Mouse (Mus musculus) MEL (cell line): ENCODE measurements around the gene Wdr24. TPM values are rescaled to one million over a fixed set of nuclear protein-coding genes. Genes with fewer than 3 reads are reported as not detected.

Experiments
- DNase-seq: peaks from one replicate; pipeline ENCODE4 v3.0.0; 2011; ENCODE audit warnings: low read depth, low spot score
- H3K27ac ChIP-seq: 2 replicates; pipeline ENCODE4 v1.5.1; 2012; ENCODE audit warnings: low read depth, mild to moderate bottlenecking, control low read depth, low read length, moderate library complexity; ENCODE audit not compliant: control insufficient read depth
- H3K27me3 ChIP-seq, 2 experiments: fragments of 150-350 bp in 1 of 2; sonication (generic) in 1 of 2; 2 replicates each; pipeline ENCODE4 v1.6.1; 2012; ENCODE audit warnings: low read length in 2 of 2, mild to moderate bottlenecking in 2 of 2, improper control_type of control experiment in 1 of 2, moderate library complexity in 1 of 2; ENCODE audit not compliant: insufficient read depth in 2 of 2, control insufficient read depth in 1 of 2
- H3K36me3 ChIP-seq, 2 experiments: 2 replicates each; pipeline ENCODE4 v1.6.1; 2012 to 2014; ENCODE audit warnings: low read length in 2 of 2, improper control_type of control experiment in 1 of 2, inconsistent platforms in 1 of 2, mild to moderate bottlenecking in 1 of 2; ENCODE audit not compliant: insufficient read depth in 2 of 2, control insufficient read depth in 1 of 2
- H3K4me1 ChIP-seq, 2 experiments: fragments of 150-350 bp in 1 of 2; sonication (generic) in 1 of 2; 2 replicates each; pipeline ENCODE4 v1.6.1; 2012; ENCODE audit warnings: low read length in 2 of 2, improper control_type of control experiment in 1 of 2, mild to moderate bottlenecking in 1 of 2; ENCODE audit not compliant: insufficient read depth in 2 of 2, control insufficient read depth in 1 of 2
- H3K4me3 ChIP-seq, 2 experiments: fragments of 150-350 bp in 1 of 2; sonication (generic) in 1 of 2; 2 replicates each; pipeline ENCODE4 v1.5.1; 2012; ENCODE audit warnings: low read depth in 2 of 2, low read length in 2 of 2, mild to moderate bottlenecking in 2 of 2, moderate library complexity in 2 of 2, control low read depth in 1 of 2, improper control_type of control experiment in 1 of 2; ENCODE audit not compliant: control insufficient read depth in 1 of 2, insufficient read depth in 1 of 2
- H3K79me2 ChIP-seq: 2 replicates; pipeline ENCODE4 v1.6.1; 2012; ENCODE audit warnings: mild to moderate bottlenecking, low read length, moderate library complexity; ENCODE audit not compliant: control insufficient read depth, poor library complexity, insufficient read depth
- H3K9ac ChIP-seq: 2 replicates; pipeline ENCODE4 v1.6.1; 2012; ENCODE audit warnings: low read depth, mild to moderate bottlenecking, control low read depth, low read length, moderate library complexity; ENCODE audit not compliant: control insufficient read depth, poor library complexity, severe bottlenecking
- H3K9me3 ChIP-seq: fragments of 150-350 bp; sonication (generic); replicated peaks from 2 replicates; pipeline ENCODE4 v1.6.1; 2012; ENCODE audit warnings: mild to moderate bottlenecking, low read length, improper control_type of control experiment, moderate library complexity; ENCODE audit not compliant: insufficient read depth
- BHLHE40 ChIP-seq: IDR thresholded peaks from 2 replicates; pipeline ENCODE4 v1.6.1; 2012; ENCODE audit warnings: low read depth, mild to moderate bottlenecking, inconsistent platforms, low read length, improper control_type of control experiment, borderline replicate concordance
- CHD1 ChIP-seq: IDR thresholded peaks from 2 replicates; pipeline ENCODE4 v1.6.1; 2012; ENCODE audit warnings: low read depth, mild to moderate bottlenecking, inconsistent platforms, low read length, improper control_type of control experiment
- E2F4 ChIP-seq: IDR thresholded peaks from 2 replicates; pipeline ENCODE4 v1.6.1; 2011; ENCODE audit warnings: low read depth, low read length, improper control_type of control experiment, borderline replicate concordance
- GATA1 ChIP-seq: IDR thresholded peaks from 2 replicates; pipeline ENCODE4 v1.6.1; 2011; ENCODE audit warnings: low read depth, low read length, improper control_type of control experiment
- KAT2A ChIP-seq: conservative IDR thresholded peaks from 2 replicates; pipeline ENCODE4 v1.6.1; 2012; ENCODE audit warnings: low read depth, low read length, improper control_type of control experiment, inconsistent platforms
- MAZ ChIP-seq: IDR thresholded peaks from 2 replicates; pipeline ENCODE4 v1.6.1; 2012; ENCODE audit warnings: low read depth, mild to moderate bottlenecking, inconsistent platforms, low read length, improper control_type of control experiment
- MEF2A ChIP-seq: IDR thresholded peaks from 2 replicates; pipeline ENCODE4 v1.6.1; 2014; ENCODE audit warnings: low read depth, mild to moderate bottlenecking, inconsistent platforms, low read length, improper control_type of control experiment; ENCODE audit not compliant: poor library complexity, insufficient replicate concordance, severe bottlenecking; ENCODE audit errors: extremely low read depth
- MYB ChIP-seq: IDR thresholded peaks from 2 replicates; pipeline ENCODE4 v1.6.1; 2011; ENCODE audit warnings: mild to moderate bottlenecking, low read depth, low read length, improper control_type of control experiment
- MYC ChIP-seq: IDR thresholded peaks from 2 replicates; pipeline ENCODE4 v1.6.1; 2011; ENCODE audit warnings: low read depth, mild to moderate bottlenecking, low read length, improper control_type of control experiment, moderate library complexity
- NELFE ChIP-seq: IDR thresholded peaks from 2 replicates; pipeline ENCODE4 v1.6.1; 2011; ENCODE audit warnings: low read depth, low read length, improper control_type of control experiment
- POLR2AphosphoS2 ChIP-seq: IDR thresholded peaks from 2 replicates; pipeline ENCODE4 v1.6.1; 2011; ENCODE audit warnings: low read length, improper control_type of control experiment
- RAD21 ChIP-seq: IDR thresholded peaks from 2 replicates; pipeline ENCODE4 v1.6.1; 2011; ENCODE audit warnings: mild to moderate bottlenecking, low read depth, low read length, improper control_type of control experiment
- SIN3A ChIP-seq: IDR thresholded peaks from 2 replicates; pipeline ENCODE4 v1.6.1; 2012; ENCODE audit warnings: low read length, improper control_type of control experiment, inconsistent platforms
- SMC3 ChIP-seq: IDR thresholded peaks from 2 replicates; pipeline ENCODE4 v1.6.1; 2011; ENCODE audit warnings: low read depth, low read length, improper control_type of control experiment
- TAL1 ChIP-seq: IDR thresholded peaks from 2 replicates; pipeline ENCODE4 v1.6.1; 2012; ENCODE audit warnings: mild to moderate bottlenecking, inconsistent platforms, low read length, moderate library complexity, mixed read lengths
- TCF12 ChIP-seq: IDR thresholded peaks from 2 replicates; pipeline ENCODE4 v1.6.1; 2014; ENCODE audit warnings: low read depth, mild to moderate bottlenecking, inconsistent platforms, low read length, improper control_type of control experiment, moderate library complexity
- UBTF ChIP-seq: IDR thresholded peaks from 2 replicates; pipeline ENCODE4 v1.6.1; 2012; ENCODE audit warnings: low read depth, mild to moderate bottlenecking, inconsistent platforms, low read length, improper control_type of control experiment, moderate library complexity, borderline replicate concordance; ENCODE audit not compliant: insufficient read depth
- USF1 ChIP-seq: IDR thresholded peaks from 2 replicates; pipeline ENCODE4 v1.6.1; 2014; ENCODE audit warnings: low read depth, mild to moderate bottlenecking, inconsistent platforms, low read length, improper control_type of control experiment, moderate library complexity
- ZC3H11A ChIP-seq: IDR thresholded peaks from 2 replicates; pipeline ENCODE4 v1.6.1; 2012; ENCODE audit warnings: low read depth, mild to moderate bottlenecking, inconsistent platforms, low read length, improper control_type of control experiment
- ZMIZ1 ChIP-seq: IDR thresholded peaks from 2 replicates; pipeline ENCODE4 v1.6.1; 2012; ENCODE audit warnings: low read depth, mild to moderate bottlenecking, inconsistent platforms, low read length, improper control_type of control experiment, moderate library complexity
- ZNF384 ChIP-seq: IDR thresholded peaks from 2 replicates; pipeline ENCODE4 v1.6.1; 2012; ENCODE audit warnings: low read depth, mild to moderate bottlenecking, inconsistent platforms, low read length, improper control_type of control experiment
- polyA plus RNA-seq, 2 experiments: library from polyadenylated mRNA; stranded (reverse) in 1 of 2; unstranded in 1 of 2; fragments of >175 nt in 1 of 2; fragments of >200 nt in 1 of 2; gene quantifications; 2 replicates each; pipeline versions ENCODE4 v1.2.1 to v1.2.4; 2012; ENCODE audit warnings: low replicate concordance in 2 of 2, low read depth in 1 of 2; ENCODE audit not compliant: insufficient read length in 2 of 2, insufficient read depth in 1 of 2, missing spikeins in 1 of 2
- total RNA-seq: library from RNA; depleted of rRNA; stranded (reverse); fragments of 300-350 nt; gene quantifications from 2 replicates; pipeline ENCODE4 v1.2.3, GENCODE M21; 2012

Wdr24 gene
- total and polyA plus RNA-seq, 3 experiments, result 35.0 to 38.8 TPM; not detected in 1

GRCm38 (mm10) chr17:25864311-25864710 lies 40.9 kb downstream of the Wdr24 start:
- Histone ChIP-seq H3K36me3 (peaks cover 0 to 13% of the 10 kb centered on the region in 2 experiments; a peak in 2 of 4 replicates), H3K27me3 (no peaks in the 10 kb centered on the region), H3K79me2 (peaks cover 27% of the 10 kb centered on the region), H3K9me3 (no peaks in the 10 kb centered on the region), H3K4me3 (no peak overlapping the region), H3K9ac (no peak overlapping the region), H3K4me1 (peaks cover 0 to 20% of the 10 kb centered on the region in 2 experiments; a peak in 2 of 4 replicates), H3K27ac (no peak overlapping the region)
- TF ChIP-seq SMC3, result no peak
- TF ChIP-seq MEF2A, result no peak
- TF ChIP-seq ZC3H11A, result no peak
- TF ChIP-seq USF1, result no peak
- TF ChIP-seq ZMIZ1, result no peak
- no peak for TF ChIP-seq UBTF
- TF ChIP-seq SIN3A, result no peak
- TF ChIP-seq MAZ, result no peak
- TF ChIP-seq GATA1, result no peak
- no peak for TF ChIP-seq NELFE
- TF ChIP-seq CHD1, result no peak
- TF ChIP-seq TCF12, result no peak
- no peak for TF ChIP-seq POLR2AphosphoS2
- TF ChIP-seq RAD21, result no peak
- TF ChIP-seq MYB, result no peak
- TF ChIP-seq TAL1, result no peak
- no peak for TF ChIP-seq KAT2A
- TF ChIP-seq E2F4, result no peak
- no peak for TF ChIP-seq ZNF384
- no peak for DNase-seq

- Histone ChIP-seq H3K79me2 (peaks cover 27% of the 10 kb centered on the region), H3K27me3 (no peaks in the 10 kb centered on the region), H3K9me3 (no peaks in the 10 kb centered on the region), H3K27ac (no peak overlapping the region), H3K9ac (no peak overlapping the region), H3K4me1 (peaks cover 0 to 17% of the 10 kb centered on the region in 2 experiments; a peak in 2 of 4 replicates), H3K36me3 (peaks cover 0 to 13% of the 10 kb centered on the region in 2 experiments; a peak in 2 of 4 replicates), H3K4me3 (no peak overlapping the region)
- DNase-seq, result no peak
- no peak for TF ChIP-seq MYC
- no peak for TF ChIP-seq BHLHE40
Measured at GRCm38 (mm10) chr17:25865288-25865687, 41.9 kb downstream of the Wdr24 start.
